Mouse (Mus musculus) limb, embryonic 11.5 days (tissue): ENCODE measurements around the gene Eml6. TPM values are rescaled to one million over a fixed set of nuclear protein-coding genes. Genes with fewer than 3 reads are reported as not detected.

ENCODE experiments used
- ATAC-seq: fragments of 200-750 bp; cut with Nextera tagmentation; 2 replicates; pipeline ENCODE4 v1.8.0; 2017; ENCODE audit warnings: low read depth; ENCODE audit not compliant: insufficient number of reproducible peaks, low FRiP score, low TSS enrichment
- DNase-seq: peaks from one replicate; pipeline ENCODE4 v3.0.0-alpha.2; 2015; ENCODE audit warnings: low spot score
- H3K27ac ChIP-seq: fragments of 300-500 bp; sonication (generic); replicated peaks from 2 replicates; pipeline ENCODE4 v1.5.1; 2014; ENCODE audit warnings: low read depth, mild to moderate bottlenecking, low read length
- H3K27me3 ChIP-seq: fragments of 300-500 bp; sonication (generic); 2 replicates; pipeline ENCODE4 v1.6.1; 2014; ENCODE audit warnings: mild to moderate bottlenecking, low read length, mixed read lengths; ENCODE audit not compliant: control insufficient read depth, insufficient read depth
- H3K36me3 ChIP-seq: fragments of 300-500 bp; sonication (generic); 2 replicates; pipeline ENCODE4 v1.6.1; 2014; ENCODE audit warnings: mild to moderate bottlenecking, low read length, moderate library complexity, mixed read lengths; ENCODE audit not compliant: control insufficient read depth, insufficient read depth
- H3K4me1 ChIP-seq: fragments of 300-500 bp; sonication (generic); 2 replicates; pipeline ENCODE4 v1.6.1; 2014; ENCODE audit warnings: low read length, mixed read lengths; ENCODE audit not compliant: control insufficient read depth, insufficient read depth
- H3K4me2 ChIP-seq: fragments of 300-500 bp; sonication (generic); 2 replicates; pipeline ENCODE4 v1.6.1; 2014; ENCODE audit warnings: low read depth, mild to moderate bottlenecking, moderate library complexity; ENCODE audit not compliant: severe bottlenecking
- H3K4me3 ChIP-seq: fragments of 300-500 bp; sonication (generic); 2 replicates; pipeline ENCODE4 v1.5.1; 2014; ENCODE audit warnings: low read depth, low read length
- H3K9ac ChIP-seq: fragments of 300-500 bp; sonication (generic); 2 replicates; pipeline ENCODE4 v1.6.1; 2014; ENCODE audit warnings: mild to moderate bottlenecking, low read length
- H3K9me3 ChIP-seq: fragments of 300-500 bp; sonication (generic); 2 replicates; pipeline ENCODE4 v1.6.1; 2016; ENCODE audit warnings: low read length; ENCODE audit not compliant: control insufficient read depth
- WGBS: fragments of 180-500 bp; shearing (Covaris S2); extraction: QIAGEN DNeasy Blood & Tissue Kit; methylation state at CpG from one replicate; pipeline ENCODE4 v1.1.7; 2014; 5-methylcytosine and 5-hydroxymethylcytosine counted together
- polyA plus RNA-seq: library from polyadenylated mRNA; unstranded; fragments of >200 nt; fragmentation: Nextera tagmentation; extraction: Ambion mirVana; gene quantifications from 2 replicates; pipeline ENCODE4 v1.2.1, GENCODE M21; 2014

Gene Eml6
- polyA plus RNA-seq, 1 experiment from 2014 or later: 0.64 TPM

GRCm38 (mm10) chr11:29794475-29794874 is 231.4 kb downstream of the Eml6 start:
- no peak for ATAC-seq
- Histone ChIP-seq H3K4me2 (no peak overlapping the region), H3K9ac (no peak overlapping the region), H3K4me1 (no peaks in the 10 kb centered on the region), H3K9me3 (no peaks in the 10 kb centered on the region), H3K36me3 (no peaks in the 10 kb centered on the region), H3K27ac (no peak overlapping the region), H3K4me3 (no peak overlapping the region), H3K27me3 (no peaks in the 10 kb centered on the region)
- no peak for DNase-seq
- 61% methylated on average over 2 of the region's 2 CpGs for WGBS

GRCm38 (mm10) chr11:29790796-29791195 is 235.0 kb downstream of the Eml6 start:
- H3K27me3 ChIP-seq: no peaks in the 10 kb centered on the region
- no peak overlapping the region for H3K9ac ChIP-seq
- no peaks in the 10 kb centered on the region for H3K36me3 ChIP-seq
- no peak overlapping the region for H3K4me3 ChIP-seq
- no peaks in the 10 kb centered on the region for H3K9me3 ChIP-seq
- ATAC-seq: no peak
- WGBS: 93% methylated on average over 2 of the region's 2 CpGs
- DNase-seq: no peak
- H3K4me2 ChIP-seq: no peak overlapping the region
- no peaks in the 10 kb centered on the region for H3K4me1 ChIP-seq
- H3K27ac ChIP-seq: no peak overlapping the region

GRCm38 (mm10) chr11:29788921-29789638 is 236.8 kb downstream of the Eml6 start:
- no peaks in the 10 kb centered on the region for H3K4me1 ChIP-seq
- H3K27me3 ChIP-seq: no peaks in the 10 kb centered on the region
- no peak overlapping the region for H3K4me2 ChIP-seq
- H3K36me3 ChIP-seq: no peaks in the 10 kb centered on the region
- WGBS: 77% methylated on average over 6 of the region's 6 CpGs
- no peak for ATAC-seq
- no peak overlapping the region for H3K9ac ChIP-seq
- no peak for DNase-seq
- no peak overlapping the region for H3K4me3 ChIP-seq
- H3K27ac ChIP-seq: no peak overlapping the region
- no peaks in the 10 kb centered on the region for H3K9me3 ChIP-seq

GRCm38 (mm10) chr11:29788499-29788898 is 237.3 kb downstream of the Eml6 start:
- H3K4me2 ChIP-seq: no peak overlapping the region
- no peaks in the 10 kb centered on the region for H3K36me3 ChIP-seq
- 58% methylated on average over 1 of the region's 1 CpGs for WGBS
- H3K27me3 ChIP-seq: no peaks in the 10 kb centered on the region
- H3K27ac ChIP-seq: no peak overlapping the region
- no peak overlapping the region for H3K4me3 ChIP-seq
- no peaks in the 10 kb centered on the region for H3K9me3 ChIP-seq
- ATAC-seq: no peak
- no peak for DNase-seq
- H3K9ac ChIP-seq: no peak overlapping the region
- no peaks in the 10 kb centered on the region for H3K4me1 ChIP-seq

- DNase-seq: peak; percentile 25
- Histone ChIP-seq H3K9me3 (no peaks in the 10 kb centered on the region), H3K4me2 (no peak overlapping the region), H3K27ac (no peak overlapping the region), H3K4me1 (no peaks in the 10 kb centered on the region), H3K4me3 (no peak overlapping the region), H3K36me3 (no peaks in the 10 kb centered on the region), H3K9ac (no peak overlapping the region), H3K27me3 (no peaks in the 10 kb centered on the region)
- WGBS: 13% methylated on average over 5 of the region's 5 CpGs
- ATAC-seq: 0 out of 2 replicates have a peak, but pooled peaks have one; percentile 35
These were observed 238.4 kb downstream of the Eml6 start for GRCm38 (mm10) chr11:29787473-29787872.

GRCm38 (mm10) chr11:29786583-29787219 is 239.1 kb downstream of the Eml6 start:
- ATAC-seq (no peak), DNase-seq (no peak)
- WGBS: 85% methylated on average over 6 of the region's 6 CpGs
- Histone ChIP-seq H3K4me3 (no peak overlapping the region), H3K4me1 (no peaks in the 10 kb centered on the region), H3K27me3 (no peaks in the 10 kb centered on the region), H3K27ac (no peak overlapping the region), H3K4me2 (no peak overlapping the region), H3K9me3 (no peaks in the 10 kb centered on the region), H3K9ac (no peak overlapping the region), H3K36me3 (no peaks in the 10 kb centered on the region)

- DNase-seq: no peak
- whole genome bisulfite sequencing: 57% methylated on average over 2 of the region's 2 CpGs
- no peak for ATAC-seq
- Histone ChIP-seq H3K27ac (no peak overlapping the region), H3K9ac (no peak overlapping the region), H3K4me2 (no peak overlapping the region), H3K4me3 (no peak overlapping the region), H3K9me3 (no peaks in the 10 kb centered on the region), H3K36me3 (no peaks in the 10 kb centered on the region), H3K4me1 (no peaks in the 10 kb centered on the region), H3K27me3 (no peaks in the 10 kb centered on the region)
These were observed 246.3 kb downstream of the Eml6 start for GRCm38 (mm10) chr11:29779409-29780026.

- WGBS: 71% methylated on average over 3 of the region's 3 CpGs
- H3K4me2 ChIP-seq: no peak overlapping the region
- no peak overlapping the region for H3K27ac ChIP-seq
- no peak overlapping the region for H3K9ac ChIP-seq
- DNase-seq (no peak), ATAC-seq (no peak)
- H3K27me3 ChIP-seq: no peaks in the 10 kb centered on the region
- no peaks in the 10 kb centered on the region for H3K9me3 ChIP-seq
- no peaks in the 10 kb centered on the region for H3K36me3 ChIP-seq
- no peaks in the 10 kb centered on the region for H3K4me1 ChIP-seq
- no peak overlapping the region for H3K4me3 ChIP-seq
These were observed 246.9 kb downstream of the Eml6 start for GRCm38 (mm10) chr11:29778936-29779335.
